Mouse (Mus musculus) E14TG2a.4 (cell line): Measurements from ENCODE around the gene Vmn2r3.
A peak's percentile ranks its signal among the peaks of the same experiment; 100 is the strongest.
"Not testable (repeated sequence)": the region's sequence is repeated elsewhere in the genome, so short reads cannot be mapped to it uniquely, and the experiment has no call there.

Experiments used
- H3K27me3 ChIP-seq: 2 replicates; pipeline ENCODE4 v1.6.1; 2014; ENCODE audit warnings: low read length, control low read depth; ENCODE audit not compliant: insufficient read depth
- H3K36me3 ChIP-seq: 2 replicates; pipeline ENCODE4 v1.6.1; 2014; ENCODE audit warnings: low read length, control low read depth; ENCODE audit not compliant: insufficient read depth
- H3K4me1 ChIP-seq: replicated peaks from 2 replicates; pipeline ENCODE4 v1.6.1; 2014; ENCODE audit warnings: low read depth, low read length, control low read depth
- H3K4me3 ChIP-seq: replicated peaks from 2 replicates; pipeline ENCODE4 v1.5.1; 2014; ENCODE audit warnings: mild to moderate bottlenecking, low read length
- H3K9me3 ChIP-seq: 2 replicates; pipeline ENCODE4 v1.6.1; 2014; ENCODE audit warnings: low read length, control low read depth
- CTCF ChIP-seq: conservative IDR thresholded peaks from 2 replicates; pipeline ENCODE4 v1.5.1; 2014; ENCODE audit warnings: low read length
- NANOG ChIP-seq: IDR thresholded peaks from 2 replicates; pipeline ENCODE4 v1.6.1; 2014; ENCODE audit warnings: borderline replicate concordance, low read length, mixed read lengths
- POU5F1 ChIP-seq: IDR thresholded peaks from 2 replicates; pipeline ENCODE4 v1.6.1; 2014; ENCODE audit warnings: low read length, borderline replicate concordance

The Vmn2r3 gene

GRCm38 (mm10) chr3:64289609-64290008 is at the start of gene Vmn2r3:
Gene Vmn2r3 (minus strand): TSS chr3:64289709.
- H3K36me3 ChIP-seq, result no peaks in the 10 kb centered on the region
- TF ChIP-seq NANOG (no peak), POU5F1 (no peak), CTCF (no peak)
- H3K27me3 ChIP-seq, result no peaks in the 10 kb centered on the region
- H3K9me3 ChIP-seq, result no peaks in the 10 kb centered on the region
- no peaks in the 10 kb centered on the region for H3K4me1 ChIP-seq
- H3K4me3 ChIP-seq, result no peak within 1 kb of the TSS

GRCm38 (mm10) chr3:64332548-64332947 is 43.0 kb upstream of the Vmn2r3 start:
- 0 out of 2 replicates have a peak, but pooled peaks cover 5% of the 10 kb centered on the region for H3K4me1 ChIP-seq
- H3K36me3 ChIP-seq, result peaks cover 5% of the 10 kb centered on the region
- no peak overlapping the region for H3K4me3 ChIP-seq
- H3K9me3 ChIP-seq, result peaks cover 16% of the 10 kb centered on the region
- no peaks in the 10 kb centered on the region for H3K27me3 ChIP-seq
- TF ChIP-seq POU5F1 (no peak), NANOG (peak; percentile 69; the same call in 1 of the 2 replicates)

- Histone ChIP-seq H3K4me3 (no peak overlapping the region), H3K4me1 (peaks cover 12% of the 10 kb centered on the region), H3K36me3 (peaks cover 33% of the 10 kb centered on the region), H3K9me3 (peaks cover 70% of the 10 kb centered on the region), H3K27me3 (no peaks in the 10 kb centered on the region)
- 0 out of 2 replicates have a peak, but pooled peaks have one; percentile 8 for TF ChIP-seq CTCF
- peak; percentile 93 for TF ChIP-seq NANOG
- 0 out of 2 replicates have a peak, but pooled peaks have one; percentile 7 for TF ChIP-seq POU5F1
Measured at GRCm38 (mm10) chr3:64321824-64322223, 32.3 kb upstream of the Vmn2r3 start.

- no peaks in the 10 kb centered on the region for H3K4me1 ChIP-seq
- TF ChIP-seq NANOG, result no peak
- TF ChIP-seq POU5F1, result no peak
- no peak for TF ChIP-seq CTCF
Measured at GRCm38 (mm10) chr3:64306799-64307198, 17.3 kb upstream of the Vmn2r3 start.

GRCm38 (mm10) chr3:64265762-64266112 is 23.8 kb downstream of the Vmn2r3 start:
- Histone ChIP-seq H3K4me1 (peaks cover 63% of the 10 kb centered on the region), H3K27me3 (no peaks in the 10 kb centered on the region)
- TF ChIP-seq NANOG, result peak; percentile 76
- peak; percentile 40; the same call in 1 of the 2 replicates for TF ChIP-seq POU5F1
- TF ChIP-seq CTCF, result no peak

More at GRCm38 (mm10) chr3:64306799-64307198, 17.3 kb upstream of the Vmn2r3 start:
- Histone ChIP-seq H3K27me3 (no peaks in the 10 kb centered on the region), H3K36me3 (no peaks in the 10 kb centered on the region), H3K9me3 (peaks cover 4% of the 10 kb centered on the region; the same call in 1 of the 2 replicates), H3K4me3 (no peak overlapping the region)

GRCm38 (mm10) chr3:64265056-64265761 is 24.3 kb downstream of the Vmn2r3 start:
- not testable (repeated sequence) for H3K27me3 ChIP-seq, H3K9me3 ChIP-seq

More at GRCm38 (mm10) chr3:64265762-64266112, 23.8 kb downstream of the Vmn2r3 start:
- H3K36me3 ChIP-seq, result 0 out of 2 replicates have a peak, but pooled peaks cover 4% of the 10 kb centered on the region
- no peaks in the 10 kb centered on the region for H3K9me3 ChIP-seq
- peak overlapping the region; percentile 21; the same call in 1 of the 2 replicates for H3K4me3 ChIP-seq

GRCm38 (mm10) chr3:64259582-64259981 is 29.9 kb downstream of the Vmn2r3 start:
- Histone ChIP-seq H3K9me3 (no peaks in the 10 kb centered on the region), H3K4me3 (no peak overlapping the region), H3K4me1 (peaks cover 14% of the 10 kb centered on the region), H3K36me3 (no peaks in the 10 kb centered on the region), H3K27me3 (no peaks in the 10 kb centered on the region)
- no peak for TF ChIP-seq CTCF
- no peak for TF ChIP-seq POU5F1
- no peak for TF ChIP-seq NANOG

More at GRCm38 (mm10) chr3:64265056-64265761, 24.3 kb downstream of the Vmn2r3 start:
- 0 out of 2 replicates have a peak, but pooled peaks have one; percentile 30 for TF ChIP-seq NANOG
- H3K4me3 ChIP-seq, result peak overlapping the region; percentile 21
- peaks cover 61% of the 10 kb centered on the region for H3K4me1 ChIP-seq
- not testable (repeated sequence) for H3K36me3 ChIP-seq

- H3K27me3 ChIP-seq, result no peaks in the 10 kb centered on the region
- TF ChIP-seq CTCF, result no peak
- no peak for TF ChIP-seq POU5F1
- TF ChIP-seq NANOG, result no peak
- no peak overlapping the region for H3K4me3 ChIP-seq
- H3K36me3 ChIP-seq, result no peaks in the 10 kb centered on the region
- peaks cover 68% of the 10 kb centered on the region for H3K9me3 ChIP-seq
- H3K4me1 ChIP-seq, result no peaks in the 10 kb centered on the region
Measured at GRCm38 (mm10) chr3:64251646-64252045, 37.9 kb downstream of the Vmn2r3 start.

- not testable (repeated sequence) for H3K36me3 ChIP-seq, H3K27me3 ChIP-seq, H3K4me1 ChIP-seq, H3K4me3 ChIP-seq
- peaks cover 74% of the 10 kb centered on the region for H3K9me3 ChIP-seq
Measured at GRCm38 (mm10) chr3:64250461-64250860, 39.0 kb downstream of the Vmn2r3 start.

GRCm38 (mm10) chr3:64235459-64235858 is 54.0 kb downstream of the Vmn2r3 start:
- not testable (repeated sequence) for H3K4me3 ChIP-seq, H3K36me3 ChIP-seq, H3K27me3 ChIP-seq, H3K4me1 ChIP-seq
- H3K9me3 ChIP-seq, result peaks cover 28% of the 10 kb centered on the region

GRCm38 (mm10) chr3:64233655-64234054 is 55.9 kb downstream of the Vmn2r3 start:
- H3K27me3 ChIP-seq, H3K4me1 ChIP-seq, H3K4me3 ChIP-seq, H3K36me3 ChIP-seq: not testable (repeated sequence)
- H3K9me3 ChIP-seq, result peaks cover 28% of the 10 kb centered on the region
